Mouse (Mus musculus): ENCODE data around the gene Qpctl. TPM values are rescaled to one million over a fixed set of nuclear protein-coding genes. Genes with fewer than 3 reads are reported as not detected.

The Qpctl gene
- polyA plus RNA-seq, 1 experiment from 2014 or later: 13.3 TPM

- DNase-seq (ENCODE audit: low spot score) (peak; percentile 100), ATAC-seq (replicated peaks; ENCODE audit: low FRiP score, low read depth) (peak; percentile 93)
- no peaks in the 10 kb centered on the region for H3K9me3 ChIP-seq (replicated peaks; ENCODE audit: low read length)
- no peak for TF ChIP-seq CTCF (IDR thresholded peaks at IDR 0.05; ENCODE audit: low read depth)
- H3K36me3 ChIP-seq (ENCODE audit: insufficient read depth, low read length): no peaks in the 10 kb centered on the region
- peak within 1 kb of the TSS; percentile 51; the same call in 1 of the 2 replicates for H3K27ac ChIP-seq
- H3K4me3 ChIP-seq (replicated peaks; ENCODE audit: low read depth, low read length): peak within 1 kb of the TSS; percentile 74
- H3K9ac ChIP-seq (ENCODE audit: low read depth, low read length): peak within 1 kb of the TSS; percentile 77
- 2% methylated on average over 34 of the region's 34 CpGs for WGBS
- H3K27me3 ChIP-seq (ENCODE audit: insufficient read depth, low read length): no peaks in the 10 kb centered on the region
- peaks cover 10% of the 10 kb centered on the region; the same call in 1 of the 2 replicates for H3K4me1 ChIP-seq (replicated peaks; ENCODE audit: insufficient read depth, low read length)
- H3K4me2 ChIP-seq (ENCODE audit: low read length): peak within 1 kb of the TSS; percentile 84
Observed at GRCm38 (mm10) chr7:19119631-19120429, 29.3 kb downstream of the Qpctl start, which contains the start of gene Fbxo46. TSS of gene Fbxo46 (plus strand) at chr7:19119859.

- Histone ChIP-seq H3K9me3 (replicated peaks; ENCODE audit: low read length) (no peaks in the 10 kb centered on the region), H3K27me3 (ENCODE audit: insufficient read depth, low read length) (no peaks in the 10 kb centered on the region), H3K36me3 (ENCODE audit: insufficient read depth, low read length) (no peaks in the 10 kb centered on the region), H3K27ac (no peak overlapping the region), H3K4me3 (replicated peaks; ENCODE audit: low read depth, low read length) (no peak overlapping the region), H3K4me1 (replicated peaks; ENCODE audit: insufficient read depth, low read length) (peaks cover 10% of the 10 kb centered on the region; the same call in 1 of the 2 replicates), H3K9ac (ENCODE audit: low read depth, low read length) (no peak overlapping the region), H3K4me2 (ENCODE audit: low read length) (no peak overlapping the region)
- no peak for TF ChIP-seq CTCF (IDR thresholded peaks at IDR 0.05; ENCODE audit: low read depth)
- no peak for DNase-seq (ENCODE audit: low spot score)
- ATAC-seq (replicated peaks; ENCODE audit: low FRiP score, low read depth): no peak
- 96% methylated on average over 8 of the region's 8 CpGs for WGBS
Observed at GRCm38 (mm10) chr7:19119083-19119482, 30.0 kb downstream of the Qpctl start.

GRCm38 (mm10) chr7:19118028-19118771 lies 30.9 kb downstream of the Qpctl start, which contains the start of gene Gm4969:
TSS of gene Gm4969 (minus strand) at chr7:19118368.
- ATAC-seq (replicated peaks; ENCODE audit: low FRiP score, low read depth): peak; percentile 68
- peak within 1 kb of the TSS; percentile 44 for H3K4me2 ChIP-seq (ENCODE audit: low read length)
- TF ChIP-seq CTCF (IDR thresholded peaks at IDR 0.05; ENCODE audit: low read depth): peak; percentile 56
- no peaks in the 10 kb centered on the region for H3K9me3 ChIP-seq (replicated peaks; ENCODE audit: low read length)
- no peaks in the 10 kb centered on the region for H3K27me3 ChIP-seq (ENCODE audit: insufficient read depth, low read length)
- peak; percentile 59 for DNase-seq (ENCODE audit: low spot score)
- no peak within 1 kb of the TSS for H3K4me3 ChIP-seq (replicated peaks; ENCODE audit: low read depth, low read length)
- H3K27ac ChIP-seq: no peak within 1 kb of the TSS
- 21% methylated on average over 64 of the region's 64 CpGs for WGBS
- H3K4me1 ChIP-seq (replicated peaks; ENCODE audit: insufficient read depth, low read length): peaks cover 10% of the 10 kb centered on the region; the same call in 1 of the 2 replicates
- H3K36me3 ChIP-seq (ENCODE audit: insufficient read depth, low read length): no peaks in the 10 kb centered on the region
- peak within 1 kb of the TSS; percentile 15; the same call in 1 of the 2 replicates for H3K9ac ChIP-seq (ENCODE audit: low read depth, low read length)

- ATAC-seq (replicated peaks; ENCODE audit: low FRiP score, low read depth) (no peak), DNase-seq (ENCODE audit: low spot score) (no peak)
- H3K9me3 ChIP-seq (replicated peaks; ENCODE audit: low read length): no peaks in the 10 kb centered on the region
- H3K4me1 ChIP-seq (replicated peaks; ENCODE audit: insufficient read depth, low read length): no peaks in the 10 kb centered on the region
- H3K9ac ChIP-seq (ENCODE audit: low read depth, low read length): no peak overlapping the region
- no peaks in the 10 kb centered on the region for H3K27me3 ChIP-seq (ENCODE audit: insufficient read depth, low read length)
- no peak overlapping the region for H3K4me3 ChIP-seq (replicated peaks; ENCODE audit: low read depth, low read length)
- 74% methylated on average over 1 of the region's 1 CpGs for WGBS
- H3K36me3 ChIP-seq (ENCODE audit: insufficient read depth, low read length): no peaks in the 10 kb centered on the region
- no peak for TF ChIP-seq CTCF (IDR thresholded peaks at IDR 0.05; ENCODE audit: low read depth)
- H3K4me2 ChIP-seq (ENCODE audit: low read length): no peak overlapping the region
- no peak overlapping the region for H3K27ac ChIP-seq
Observed at GRCm38 (mm10) chr7:19109565-19109964, 39.5 kb downstream of the Qpctl start.

- Histone ChIP-seq H3K4me3 (replicated peaks; ENCODE audit: low read depth, low read length) (no peak overlapping the region), H3K4me1 (replicated peaks; ENCODE audit: insufficient read depth, low read length) (no peaks in the 10 kb centered on the region), H3K36me3 (ENCODE audit: insufficient read depth, low read length) (no peaks in the 10 kb centered on the region), H3K27me3 (ENCODE audit: insufficient read depth, low read length) (no peaks in the 10 kb centered on the region), H3K27ac (no peak overlapping the region), H3K9me3 (replicated peaks; ENCODE audit: low read length) (no peaks in the 10 kb centered on the region), H3K9ac (ENCODE audit: low read depth, low read length) (no peak overlapping the region), H3K4me2 (ENCODE audit: low read length) (no peak overlapping the region)
- DNase-seq (ENCODE audit: low spot score) (no peak), ATAC-seq (replicated peaks; ENCODE audit: low FRiP score, low read depth) (no peak)
- 54% methylated on average over 3 of the region's 3 CpGs for WGBS
- no peak for TF ChIP-seq CTCF (IDR thresholded peaks at IDR 0.05; ENCODE audit: low read depth)
Observed at GRCm38 (mm10) chr7:19107436-19107835, 41.7 kb downstream of the Qpctl start.

- TF ChIP-seq CTCF (IDR thresholded peaks at IDR 0.05; ENCODE audit: low read depth): no peak
- Histone ChIP-seq H3K4me1 (replicated peaks; ENCODE audit: insufficient read depth, low read length) (no peaks in the 10 kb centered on the region), H3K9ac (ENCODE audit: low read depth, low read length) (no peak overlapping the region), H3K27me3 (ENCODE audit: insufficient read depth, low read length) (no peaks in the 10 kb centered on the region), H3K27ac (no peak overlapping the region), H3K9me3 (replicated peaks; ENCODE audit: low read length) (no peaks in the 10 kb centered on the region), H3K36me3 (ENCODE audit: insufficient read depth, low read length) (no peaks in the 10 kb centered on the region), H3K4me2 (ENCODE audit: low read length) (no peak overlapping the region), H3K4me3 (replicated peaks; ENCODE audit: low read depth, low read length) (no peak overlapping the region)
- ATAC-seq (replicated peaks; ENCODE audit: low FRiP score, low read depth) (no peak), DNase-seq (ENCODE audit: low spot score) (no peak)
- WGBS: 87% methylated on average over 2 of the region's 2 CpGs
Observed at GRCm38 (mm10) chr7:19104486-19104885, 44.6 kb downstream of the Qpctl start.
